Mouse (Mus musculus) kidney, postnatal 14 days (tissue): ENCODE measurements at regions not wholly inside any gene's neighbourhood (a gene's known extent, or its start where the extent isn't known, plus 50 kb on each side); places are given as distances from the start of the nearest gene placed in this dataset.

Experiments used
- DNase-seq: peaks from one replicate; pipeline ENCODE4 v3.0.0; 2022; ENCODE audit warnings: mixed read lengths

DNA sequence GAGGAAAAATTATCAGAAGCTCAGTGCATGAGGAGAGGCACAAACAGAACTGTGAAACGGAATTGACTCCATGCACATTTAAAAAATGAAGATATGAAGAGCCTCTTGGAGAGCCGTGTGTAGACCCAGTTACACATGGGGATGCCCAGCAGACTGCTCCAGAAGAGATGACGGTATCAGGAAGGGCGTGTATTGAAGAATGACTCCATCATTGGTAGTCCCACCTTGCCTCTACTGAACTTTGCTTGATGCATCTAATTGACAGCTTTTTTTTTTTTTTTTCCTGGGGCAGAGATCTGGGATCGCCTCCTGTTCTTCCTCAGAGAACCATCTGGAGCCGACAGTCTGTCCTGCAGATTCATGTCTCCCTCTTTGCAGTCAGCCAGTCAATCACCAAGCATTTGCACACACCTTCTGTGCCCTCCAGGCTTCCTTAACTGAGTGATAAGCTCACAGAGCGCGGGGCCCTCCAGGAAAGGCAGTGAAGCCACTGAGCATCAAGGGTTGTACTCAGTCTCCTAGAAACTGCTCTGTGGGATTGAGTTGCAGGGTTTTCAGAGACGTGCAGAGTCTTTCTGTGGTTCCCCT, 57.6 kb upstream of the D1Pas1 start:
- DNase-seq: no peak

GRCm38 (mm10) chr1:186909073-186909472, 58.1 kb upstream of the D1Pas1 start:
- DNase-seq: no peak

GRCm38 (mm10) chr1:186907409-186908170, 59.6 kb upstream of the D1Pas1 start:
- no peak for DNase-seq

GRCm38 (mm10) chr1:186905942-186906341, 61.3 kb upstream of the D1Pas1 start:
- DNase-seq: no peak

- DNase-seq: no peak
These were observed 65.7 kb upstream of the D1Pas1 start for GRCm38 (mm10) chr1:186901548-186901947.

DNA sequence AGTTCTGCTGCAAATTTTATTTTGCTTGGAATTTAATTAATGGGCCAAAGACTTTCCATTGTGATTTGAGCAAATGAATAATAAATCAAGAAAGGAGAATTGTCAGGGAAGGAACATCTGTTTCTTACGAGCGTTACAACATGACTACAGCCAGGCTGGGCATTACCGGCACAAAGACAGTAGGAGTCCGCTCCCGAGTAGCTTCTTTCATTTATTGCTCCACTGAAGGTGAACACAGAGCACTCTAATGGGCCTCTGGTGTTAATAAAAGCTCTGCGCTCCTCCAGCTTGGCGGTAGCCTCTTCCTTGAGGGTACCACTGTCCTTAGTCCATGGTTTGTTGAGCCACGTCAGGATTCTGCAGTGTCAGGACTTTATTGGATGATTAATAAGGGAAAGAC, 69.0 kb upstream of the D1Pas1 start:
- DNase-seq: no peak

- no peak for DNase-seq
These were observed 77.7 kb upstream of the D1Pas1 start for GRCm38 (mm10) chr1:186889584-186889852.

GRCm38 (mm10) chr1:186888767-186889583, 78.2 kb upstream of the D1Pas1 start:
- DNase-seq: no peak

GRCm38 (mm10) chr1:186887127-186887526, 80.1 kb upstream of the D1Pas1 start:
- DNase-seq: no peak

DNA sequence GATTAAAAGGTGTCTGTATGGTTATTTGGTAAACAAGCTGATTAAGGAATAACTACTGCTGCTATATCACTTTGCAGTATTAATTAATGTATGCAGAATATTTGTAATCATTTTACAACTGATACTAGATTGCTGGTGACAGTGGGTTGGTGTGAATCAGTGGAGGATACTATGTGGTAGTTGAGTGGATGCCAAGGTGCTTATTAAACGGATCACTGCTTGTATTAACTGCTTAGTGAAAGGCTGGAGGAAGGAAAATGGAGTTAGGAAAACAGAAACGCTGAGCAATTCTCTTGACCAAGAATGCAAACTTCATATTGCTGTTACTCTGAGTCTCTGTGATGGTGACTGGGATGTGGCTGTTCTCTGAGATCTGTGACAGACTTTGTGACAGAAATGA, 86.8 kb upstream of the D1Pas1 start:
- DNase-seq: no peak

- no peak for DNase-seq
These were observed 106.4 kb upstream of the D1Pas1 start for GRCm38 (mm10) chr1:186860608-186861444.

GRCm38 (mm10) chr1:186858285-186858684, 108.9 kb upstream of the D1Pas1 start:
- no peak for DNase-seq

DNA sequence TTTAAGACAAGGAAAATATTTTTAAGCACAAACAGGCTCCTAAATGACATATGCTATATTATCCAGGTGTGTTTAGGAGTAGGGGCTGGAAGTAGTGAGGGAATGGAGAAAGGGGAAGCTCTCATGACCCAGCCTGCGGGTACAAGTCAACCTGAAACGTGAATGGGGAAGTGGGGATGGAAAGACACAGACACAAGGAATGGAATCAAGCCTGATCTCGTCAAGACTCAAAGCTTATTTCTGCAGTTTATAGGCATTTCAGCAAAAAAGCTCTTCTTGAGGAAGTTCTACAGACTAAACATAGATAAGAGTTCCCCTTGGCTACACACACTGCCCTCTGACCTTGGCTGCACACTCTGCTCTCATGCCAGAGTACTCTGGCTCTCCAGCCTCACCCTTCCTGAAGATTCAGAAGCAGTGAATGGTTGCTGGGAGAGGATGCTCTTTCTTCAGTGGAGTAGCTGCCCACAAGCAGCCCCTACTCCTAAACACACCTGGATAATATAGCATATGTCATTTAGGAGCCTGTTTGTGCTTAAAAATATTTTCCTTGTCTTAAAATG, 106.4 kb upstream of the Rrp15 start:
- DNase-seq: no peak

- no peak for DNase-seq
These were observed 96.1 kb upstream of the Rrp15 start for GRCm38 (mm10) chr1:186845256-186845655.

DNA sequence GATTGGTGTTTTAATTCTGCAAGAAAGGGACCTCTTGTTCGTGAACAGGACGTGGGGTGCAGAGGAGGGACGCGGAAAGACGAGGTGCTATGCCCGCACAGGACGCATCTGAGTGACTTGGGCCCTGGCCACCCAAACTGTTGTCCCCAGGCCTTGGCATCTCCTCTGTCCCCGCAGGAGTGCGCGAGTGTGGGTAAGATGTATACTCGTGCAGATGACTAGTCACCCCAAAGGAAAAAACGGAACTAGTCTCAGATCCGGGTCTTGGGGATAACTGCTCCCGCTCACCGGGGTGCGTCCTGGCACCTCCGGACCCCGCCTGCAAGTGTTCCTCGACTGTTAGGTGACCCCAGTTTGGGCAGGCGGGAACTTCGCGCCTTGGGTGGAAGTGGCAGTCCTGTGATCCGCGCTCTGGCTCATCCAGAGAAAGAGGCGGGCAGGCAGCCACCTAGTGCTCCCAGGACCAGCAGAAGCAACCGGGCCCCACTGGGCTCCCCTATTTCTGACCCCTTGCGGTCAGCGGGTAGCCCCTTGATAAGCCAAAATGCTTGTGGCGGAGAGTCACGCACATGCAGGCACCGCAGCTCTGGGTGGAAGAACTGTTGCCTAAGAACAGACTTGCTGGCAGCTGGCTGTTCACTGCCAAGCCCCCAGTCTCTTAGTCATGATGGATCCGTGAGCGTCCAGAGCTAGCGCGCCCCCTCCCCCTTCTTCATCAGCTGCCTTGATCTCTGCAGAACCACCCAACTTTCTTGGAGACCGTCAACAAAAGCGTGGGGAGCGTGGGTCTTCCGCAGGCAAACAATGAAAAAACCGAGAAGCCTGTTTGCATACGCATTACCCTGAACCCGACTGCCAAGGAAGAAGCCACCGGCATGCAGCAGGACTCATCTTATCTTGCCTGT, 85.0 kb upstream of the Rrp15 start:
- DNase-seq: no peak

GRCm38 (mm10) chr1:186833441-186833895, 84.3 kb upstream of the Rrp15 start:
- no peak for DNase-seq

DNA sequence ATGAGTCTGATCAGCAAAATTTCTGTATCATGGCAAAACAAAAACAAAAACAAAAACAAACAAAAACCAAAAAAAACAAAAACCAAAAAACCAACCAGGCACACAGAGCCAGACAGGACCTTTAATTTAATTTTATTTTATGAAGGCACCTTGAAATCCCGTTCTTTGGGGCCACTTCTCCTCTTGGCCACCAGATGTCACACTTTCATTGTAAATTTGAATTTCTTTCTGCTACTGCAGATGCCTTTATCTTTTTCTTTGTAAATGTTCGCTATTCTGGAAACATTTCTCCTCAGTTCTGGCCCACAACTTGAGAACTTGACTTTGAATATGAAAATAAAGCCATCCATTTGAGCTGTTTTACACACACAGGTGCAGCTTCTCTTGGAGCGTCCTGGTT, 78.6 kb upstream of the Rrp15 start:
- DNase-seq: peak; percentile 29

DNA sequence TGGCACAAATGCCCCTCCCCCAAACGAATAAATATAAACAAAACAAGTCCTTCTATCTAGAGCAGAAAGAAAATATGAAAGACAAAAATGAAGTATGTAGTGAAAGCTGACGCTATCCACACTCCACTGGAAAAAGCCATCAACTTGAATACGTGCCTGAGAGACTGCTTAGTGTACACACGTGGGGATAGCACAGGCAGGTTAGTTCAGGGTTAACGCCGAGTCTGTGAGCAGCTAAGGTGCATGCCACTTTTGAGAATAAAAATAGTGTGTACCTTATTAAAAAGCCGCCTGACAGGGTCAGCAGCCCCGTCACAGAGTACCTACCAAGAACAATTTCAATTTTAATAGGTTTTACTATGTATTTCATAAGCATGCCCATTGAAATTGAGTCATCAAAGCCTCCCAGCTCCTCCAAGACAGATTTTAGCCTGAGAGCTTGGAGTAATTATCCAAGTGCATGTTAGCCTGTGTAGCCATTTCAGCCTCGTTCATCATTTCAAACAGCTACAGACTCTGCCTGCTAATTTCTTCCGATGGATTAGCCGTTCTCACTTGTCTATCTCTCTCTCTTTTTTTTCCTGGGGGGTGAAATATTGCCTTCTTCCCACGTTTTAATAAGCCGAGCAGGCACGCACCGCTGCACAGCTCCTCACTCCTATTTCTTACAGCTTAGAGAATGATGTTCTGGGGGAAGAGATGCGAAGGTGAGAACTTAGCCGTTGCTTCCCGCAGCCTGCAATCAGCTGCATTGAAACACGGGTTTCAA, 59.2 kb upstream of the Rrp15 start:
- no peak for DNase-seq

- no peak for DNase-seq
These were observed 55.3 kb upstream of the Rrp15 start for GRCm38 (mm10) chr1:186804451-186804850.
